In the genomic region with DNA sequence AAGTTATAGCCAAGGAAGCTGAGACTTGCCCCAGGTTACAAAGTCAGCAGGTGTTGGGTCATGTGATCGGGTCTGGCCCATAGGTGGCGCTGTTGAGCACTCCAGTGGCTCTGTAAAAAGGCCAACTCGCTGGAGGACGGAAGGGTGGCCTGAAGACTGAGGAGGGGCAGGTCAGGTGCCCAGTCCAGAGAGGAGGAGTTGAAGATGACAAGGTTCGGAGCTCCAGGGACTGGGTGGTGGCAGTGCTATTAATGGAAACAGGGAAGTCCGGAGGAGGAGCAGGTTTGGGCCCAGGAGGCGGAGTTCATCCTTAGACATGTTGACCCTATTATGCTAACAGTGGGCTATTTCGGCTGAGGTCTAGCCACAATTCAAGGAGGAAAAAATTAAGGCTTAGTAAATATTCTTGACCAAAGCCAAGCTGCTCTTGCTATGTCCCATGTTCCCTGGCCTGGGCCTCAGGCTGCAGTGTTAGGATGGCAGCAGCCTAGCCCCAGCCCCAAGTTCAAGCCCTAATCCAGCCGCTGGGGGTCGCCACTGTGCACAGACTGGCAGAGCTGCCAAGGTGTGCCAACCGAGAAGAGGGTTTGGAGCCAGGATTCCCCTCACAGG, we compare ENCODE assay signal across 8 mouse cellular contexts.
DNase-seq lines count a peak whose midpoint lies in the region; ATAC-seq and TF ChIP-seq lines count a peak whose summit lies in the region.

No protein-coding gene starts in this region.

- peak overlapping the region; percentile 49 for H3K9ac ChIP-seq in ES-Bruce4 (ENCODE audit: low read depth, poor library complexity, severe bottlenecking)
- no peak overlapping the region for H3K9ac ChIP-seq in forebrain, embryonic 14.5 days (ENCODE audit: low read length)
- H3K9ac ChIP-seq in liver, postnatal 0 days (replicated peaks): 0 out of 2 replicates have a peak overlapping the region, but pooled peaks have one; percentile 13
- no peak overlapping the region for H3K9ac ChIP-seq in neural tube, embryonic 12.5 days
- no peak overlapping the region for H3K9ac ChIP-seq in stomach, postnatal 0 days (ENCODE audit: low read length)

- no peaks in the 10 kb centered on the region for H3K27me3 ChIP-seq in ES-Bruce4 (ENCODE audit: control insufficient read depth, insufficient read depth, low read length, poor library complexity, severe bottlenecking)
- no peaks in the 10 kb centered on the region for H3K27me3 ChIP-seq in forebrain, embryonic 14.5 days (replicated peaks; ENCODE audit: control insufficient read depth, insufficient read depth, low read length)
- no peaks in the 10 kb centered on the region for H3K27me3 ChIP-seq in liver, postnatal 0 days (ENCODE audit: insufficient read depth, low read length)
- H3K27me3 ChIP-seq in neural tube, embryonic 12.5 days (replicated peaks): no peaks in the 10 kb centered on the region
- no peaks in the 10 kb centered on the region for H3K27me3 ChIP-seq in stomach, postnatal 0 days (ENCODE audit: control insufficient read depth, insufficient read depth, low read length)

- peak overlapping the region; percentile 65 for H3K27ac ChIP-seq in ES-Bruce4 (ENCODE audit: insufficient read depth, low read length)
- H3K27ac ChIP-seq in forebrain, embryonic 14.5 days (ENCODE audit: low read depth, low read length): no peak overlapping the region; the same call in 1 of the 2 replicates
- H3K27ac ChIP-seq in liver, postnatal 0 days (ENCODE audit: low read depth): peak overlapping the region; percentile 83
- no peak overlapping the region for H3K27ac ChIP-seq in neural tube, embryonic 12.5 days
- H3K27ac ChIP-seq in stomach, postnatal 0 days (replicated peaks): peak overlapping the region; percentile 71

- peak; percentile 90; the same call in 1 of the 2 replicates for TF ChIP-seq EP300 in ES-Bruce4 (IDR thresholded peaks at IDR 0.05; ENCODE audit: insufficient read depth, low read depth, low read length)
- peak; percentile 44; the same call in 1 of the 2 replicates for TF ChIP-seq EP300 in liver, postnatal 0 days (IDR thresholded peaks at IDR 0.05; ENCODE audit: low read depth)
- no peak for TF ChIP-seq EP300 in stomach, postnatal 0 days (optimal IDR thresholded peaks at IDR 0.05)

- H3K4me2 ChIP-seq in forebrain, embryonic 14.5 days (ENCODE audit: low read length): no peak overlapping the region
- peak overlapping the region; percentile 62 for H3K4me2 ChIP-seq in liver, postnatal 0 days (ENCODE audit: low read depth, low read length)
- H3K4me2 ChIP-seq in neural tube, embryonic 12.5 days (replicated peaks): peak overlapping the region; percentile 33
- peak overlapping the region; percentile 29; the same call in 1 of the 2 replicates for H3K4me2 ChIP-seq in stomach, postnatal 0 days (replicated peaks; ENCODE audit: low read depth)

- peak; percentile 82 for DNase-seq in c-Kit-positive CD71-positive TER-119-positive erythroid progenitor cells, embryonic 14.5 days (ENCODE audit: low spot score)
- peak; percentile 80 for DNase-seq in forebrain, embryonic 14.5 days (ENCODE audit: low spot score)
- DNase-seq in heart, postnatal 25 days (ENCODE audit: low spot score): peak; percentile 73
- DNase-seq in large intestine, adult 2 months (ENCODE audit: low read depth, low spot score): peak; percentile 93
- DNase-seq in liver, postnatal 0 days: peak; percentile 93
- DNase-seq in stomach, postnatal 0 days (ENCODE audit: low spot score): peak; percentile 95

- H3K36me3 ChIP-seq in ES-Bruce4 (ENCODE audit: control insufficient read depth, insufficient read depth, low read length, poor library complexity, severe bottlenecking): no peaks in the 10 kb centered on the region
- peaks cover 8% of the 10 kb centered on the region for H3K36me3 ChIP-seq in forebrain, embryonic 14.5 days (ENCODE audit: control insufficient read depth, insufficient read depth, low read length)
- H3K36me3 ChIP-seq in liver, postnatal 0 days (replicated peaks; ENCODE audit: insufficient read depth, low read length): no peaks in the 10 kb centered on the region
- H3K36me3 ChIP-seq in neural tube, embryonic 12.5 days: 0 out of 2 replicates have a peak, but pooled peaks cover 4% of the 10 kb centered on the region
- no peaks in the 10 kb centered on the region for H3K36me3 ChIP-seq in stomach, postnatal 0 days (ENCODE audit: control insufficient read depth, insufficient read depth, low read length)

- intact Hi-C loops in heart, postnatal 25 days (cut with DNase I): loop anchor here (5.0 kb wide), 1 partner anchor 354 kb away; a partner anchor contains a TSS

- peak overlapping the region; percentile 43 for H3K4me3 ChIP-seq in ES-Bruce4 (ENCODE audit: low read depth, low read length)
- no peak overlapping the region for H3K4me3 ChIP-seq in forebrain, embryonic 14.5 days (ENCODE audit: low read depth, low read length)
- no peak overlapping the region for H3K4me3 ChIP-seq in liver, postnatal 0 days (ENCODE audit: low read depth, low read length)
- no peak overlapping the region for H3K4me3 ChIP-seq in neural tube, embryonic 12.5 days
- no peak overlapping the region for H3K4me3 ChIP-seq in stomach, postnatal 0 days (ENCODE audit: low read depth, low read length)

- H3K4me1 ChIP-seq in ES-Bruce4 (ENCODE audit: control insufficient read depth, insufficient read depth, low read length): peaks cover 18% of the 10 kb centered on the region
- peaks cover 22% of the 10 kb centered on the region for H3K4me1 ChIP-seq in forebrain, embryonic 14.5 days (ENCODE audit: control insufficient read depth, insufficient read depth, low read length)
- peaks cover 25% of the 10 kb centered on the region for H3K4me1 ChIP-seq in liver, postnatal 0 days (ENCODE audit: insufficient read depth)
- peaks cover 30% of the 10 kb centered on the region for H3K4me1 ChIP-seq in neural tube, embryonic 12.5 days
- peaks cover 14% of the 10 kb centered on the region for H3K4me1 ChIP-seq in stomach, postnatal 0 days (replicated peaks; ENCODE audit: control insufficient read depth, insufficient read depth)

- no peaks in the 10 kb centered on the region for H3K9me3 ChIP-seq in ES-Bruce4 (replicated peaks; ENCODE audit: control insufficient read depth, insufficient read depth, low read length, poor library complexity, severe bottlenecking)
- no peaks in the 10 kb centered on the region for H3K9me3 ChIP-seq in forebrain, embryonic 14.5 days (replicated peaks; ENCODE audit: control insufficient read depth, low read length)
- H3K9me3 ChIP-seq in liver, postnatal 0 days (ENCODE audit: low read length): no peaks in the 10 kb centered on the region
- no peaks in the 10 kb centered on the region for H3K9me3 ChIP-seq in neural tube, embryonic 12.5 days
- no peaks in the 10 kb centered on the region for H3K9me3 ChIP-seq in stomach, postnatal 0 days (ENCODE audit: control insufficient read depth, low read length)

- peak; percentile 97 for TF ChIP-seq CTCF in ES-Bruce4 (IDR thresholded peaks at IDR 0.05; ENCODE audit: low read depth, low read length)
- TF ChIP-seq CTCF in liver, postnatal 0 days (IDR thresholded peaks at IDR 0.05; ENCODE audit: low read depth): peak; percentile 99
- peak; percentile 97 for TF ChIP-seq CTCF in stomach, postnatal 0 days (IDR thresholded peaks at IDR 0.05; ENCODE audit: low read depth)

- no peak for TF ChIP-seq POLR2A in ES-Bruce4 (IDR thresholded peaks at IDR 0.05; ENCODE audit: insufficient read depth, low read length)

- 14% methylated on average over 11 of the region's 11 CpGs for WGBS in forebrain, embryonic 14.5 days
- WGBS in large intestine, adult 2 months: 7% methylated on average over 11 of the region's 11 CpGs
- 13% methylated on average over 11 of the region's 11 CpGs for WGBS in liver, postnatal 0 days (ENCODE audit: insufficient replicate concordance)
- 19% methylated on average over 11 of the region's 11 CpGs for WGBS in neural tube, embryonic 12.5 days
- WGBS in stomach, postnatal 0 days: 15% methylated on average over 11 of the region's 11 CpGs

- peak; percentile 72 for ATAC-seq in forebrain, embryonic 14.5 days
- ATAC-seq in liver, postnatal 0 days: peak; percentile 60
- peak; percentile 67 for ATAC-seq in neural tube, embryonic 12.5 days (ENCODE audit: low FRiP score, low read depth)
- ATAC-seq in stomach, postnatal 0 days (ENCODE audit: low FRiP score, low TSS enrichment): peak; percentile 82

Comparison
In these comparisons a context has a peak if more than half of its experiments do, and no peak if none do; other contexts are left out.
1. H3K27ac ChIP-seq: peak in ES-Bruce4 (single experiment), liver, postnatal 0 days (single experiment) and stomach, postnatal 0 days (single experiment); none in forebrain, embryonic 14.5 days (single experiment) and neural tube, embryonic 12.5 days (single experiment).
2. H3K9ac ChIP-seq: peak in ES-Bruce4 (single experiment) and liver, postnatal 0 days (single experiment); none in forebrain, embryonic 14.5 days (single experiment), neural tube, embryonic 12.5 days (single experiment) and stomach, postnatal 0 days (single experiment).
3. Peak in every context shown above with its lines, with median percentiles within 50 percentile points of each other: CTCF ChIP-seq, DNase-seq and ATAC-seq.